Mouse (Mus musculus) CH12.LX (cell line): ENCODE data around the gene Mllt10. TPM values are rescaled to one million over a fixed set of nuclear protein-coding genes. Genes with fewer than 3 reads are reported as not detected.

Source experiments
- DNase-seq: peaks from one replicate; pipeline ENCODE4 v3.0.0-alpha.2; 2013; ENCODE audit errors: extremely low read depth
- H3K27ac ChIP-seq: 2 replicates; pipeline ENCODE4 v1.5.1; 2012; ENCODE audit warnings: low read depth, mild to moderate bottlenecking, control low read depth, moderate library complexity; ENCODE audit not compliant: insufficient read depth
- H3K27me3 ChIP-seq: replicated peaks from 2 replicates; pipeline ENCODE3; 2012; ENCODE audit warnings: inconsistent platforms
- H3K36me3 ChIP-seq, 2 experiments: replicated peaks in 1 of 2; 2 replicates each; pipeline versions ENCODE3 to v1.6.1; 2012; ENCODE audit warnings: inconsistent platforms in 1 of 2, low read length in 1 of 2, mild to moderate bottlenecking in 1 of 2, mixed read lengths in 1 of 2, moderate library complexity in 1 of 2; ENCODE audit not compliant: control insufficient read depth in 1 of 2, insufficient read depth in 1 of 2
- H3K4me1 ChIP-seq, 2 experiments: 2 replicates each; pipeline ENCODE4 v1.6.1; 2012; ENCODE audit warnings: inconsistent platforms in 1 of 2, moderate library complexity in 1 of 2; ENCODE audit not compliant: insufficient read depth in 2 of 2, control insufficient read depth in 1 of 2
- H3K4me2 ChIP-seq: 2 replicates; pipeline ENCODE4 v1.6.1; 2012; ENCODE audit warnings: low read depth, mild to moderate bottlenecking, control low read depth; ENCODE audit not compliant: poor library complexity, insufficient read depth, severe bottlenecking
- H3K4me3 ChIP-seq, 3 experiments: fragments of 150-350 bp in 1 of 3; sonication (generic) in 1 of 3; replicated peaks in 1 of 3; 2 replicates each; pipeline versions ENCODE3 to v1.5.1; 2011 to 2012; ENCODE audit warnings: low read depth in 2 of 3, low read length in 2 of 3, mild to moderate bottlenecking in 2 of 3, moderate library complexity in 2 of 3, control low read depth in 1 of 3, improper control_type of control experiment in 1 of 3, inconsistent platforms in 1 of 3, mixed read lengths in 1 of 3; ENCODE audit not compliant: poor library complexity in 1 of 3
- H3K79me2 ChIP-seq: replicated peaks from 2 replicates; pipeline ENCODE4 v1.6.1; 2012; ENCODE audit warnings: mild to moderate bottlenecking, moderate library complexity; ENCODE audit not compliant: control insufficient read depth, poor library complexity, insufficient read depth, severe bottlenecking; ENCODE audit errors: extremely low read depth
- H3K9ac ChIP-seq: 2 replicates; pipeline ENCODE4 v1.6.1; 2012; ENCODE audit warnings: low read depth, mild to moderate bottlenecking, control low read depth, moderate library complexity; ENCODE audit not compliant: insufficient read depth
- H3K9me3 ChIP-seq: replicated peaks from 2 replicates; pipeline ENCODE3; 2012; ENCODE audit warnings: low read length, inconsistent platforms, mixed read lengths
- BHLHE40 ChIP-seq: IDR thresholded peaks from 2 replicates; pipeline ENCODE4 v1.6.1; 2011; ENCODE audit warnings: mild to moderate bottlenecking, low read depth, low read length, improper control_type of control experiment
- CHD1 ChIP-seq: IDR thresholded peaks from 2 replicates; pipeline ENCODE4 v1.6.1; 2012; ENCODE audit warnings: low read depth, low read length, improper control_type of control experiment, inconsistent platforms
- CHD2 ChIP-seq: IDR thresholded peaks from 2 replicates; pipeline ENCODE4 v1.6.1; 2011; ENCODE audit warnings: low read length, improper control_type of control experiment
- CTCF ChIP-seq, 2 experiments: IDR thresholded peaks in 1 of 2; conservative IDR thresholded peaks in 1 of 2; 2 replicates each; pipeline ENCODE4 v1.5.1; 2011 to 2012; ENCODE audit warnings: low read depth in 2 of 2, low read length in 2 of 2, improper control_type of control experiment in 1 of 2, inconsistent platforms in 1 of 2, mild to moderate bottlenecking in 1 of 2, moderate library complexity in 1 of 2
- E2F4 ChIP-seq: IDR thresholded peaks from 2 replicates; pipeline ENCODE4 v1.6.1; 2011; ENCODE audit warnings: low read depth, low read length, improper control_type of control experiment; ENCODE audit not compliant: insufficient replicate concordance
- ELF1 ChIP-seq: IDR thresholded peaks from 2 replicates; pipeline ENCODE4 v1.6.1; 2014; ENCODE audit warnings: low read depth, mild to moderate bottlenecking, inconsistent platforms, low read length, improper control_type of control experiment
- ETS1 ChIP-seq: conservative IDR thresholded peaks from 2 replicates; pipeline ENCODE4 v1.6.1; 2012; ENCODE audit warnings: low read depth, mild to moderate bottlenecking, inconsistent platforms, low read length, improper control_type of control experiment, moderate library complexity
- GABPA ChIP-seq: IDR thresholded peaks from 2 replicates; pipeline ENCODE4 v1.6.1; 2012; ENCODE audit warnings: low read depth, low read length, improper control_type of control experiment, inconsistent platforms; ENCODE audit not compliant: insufficient replicate concordance
- JUN ChIP-seq: IDR thresholded peaks from 2 replicates; pipeline ENCODE4 v1.6.1; 2011; ENCODE audit warnings: low read depth, mild to moderate bottlenecking, low read length, improper control_type of control experiment, moderate library complexity; ENCODE audit not compliant: insufficient read depth
- KAT2A ChIP-seq: IDR thresholded peaks from 2 replicates; pipeline ENCODE4 v1.6.1; 2012; ENCODE audit warnings: low read length, improper control_type of control experiment, inconsistent platforms; ENCODE audit not compliant: insufficient replicate concordance
- MAFK ChIP-seq: IDR thresholded peaks from 2 replicates; pipeline ENCODE4 v1.6.1; 2011; ENCODE audit warnings: low read length, improper control_type of control experiment; ENCODE audit not compliant: insufficient replicate concordance
- MAX ChIP-seq: IDR thresholded peaks from 2 replicates; pipeline ENCODE4 v1.6.1; 2011; ENCODE audit warnings: low read length, improper control_type of control experiment
- MXI1 ChIP-seq: IDR thresholded peaks from 2 replicates; pipeline ENCODE4 v1.6.1; 2011; ENCODE audit warnings: mild to moderate bottlenecking, low read depth, low read length, improper control_type of control experiment
- NRF1 ChIP-seq: IDR thresholded peaks from 2 replicates; pipeline ENCODE4 v1.6.1; 2014; ENCODE audit warnings: low read depth, mild to moderate bottlenecking, inconsistent platforms, low read length, improper control_type of control experiment, moderate library complexity
- PAX5 ChIP-seq: IDR thresholded peaks from 2 replicates; pipeline ENCODE4 v1.6.1; 2012; ENCODE audit warnings: low read length, inconsistent platforms, mixed read lengths
- POLR2AphosphoS2 ChIP-seq: IDR thresholded peaks from 2 replicates; pipeline ENCODE4 v1.6.1; 2011; ENCODE audit warnings: low read depth, low read length, improper control_type of control experiment
- RAD21 ChIP-seq: IDR thresholded peaks from 2 replicates; pipeline ENCODE4 v1.6.1; 2011; ENCODE audit warnings: low read depth, mild to moderate bottlenecking, low read length, improper control_type of control experiment, moderate library complexity
- SMC3 ChIP-seq: IDR thresholded peaks from 2 replicates; pipeline ENCODE4 v1.6.1; 2011; ENCODE audit warnings: low read depth, low read length, improper control_type of control experiment
- ZKSCAN1 ChIP-seq: IDR thresholded peaks from 2 replicates; pipeline ENCODE4 v1.6.1; 2012; ENCODE audit warnings: low read depth, inconsistent platforms, low read length, improper control_type of control experiment, borderline replicate concordance
- ZMIZ1 ChIP-seq: IDR thresholded peaks from 2 replicates; pipeline ENCODE4 v1.6.1; 2012; ENCODE audit warnings: low read depth, mild to moderate bottlenecking, inconsistent platforms, low read length, improper control_type of control experiment
- ZNF384 ChIP-seq: IDR thresholded peaks from 2 replicates; pipeline ENCODE4 v1.6.1; 2012; ENCODE audit warnings: low read depth, low read length, improper control_type of control experiment, inconsistent platforms
- dilution Hi-C: fragments of 300-500 bp; cut with MboI; formaldehyde crosslinking; loops from 2 replicates; pipeline ENCODE4 v1.14.3; 2020; ENCODE audit warnings: low sequenced_read_pairs; ENCODE audit not compliant: extremely low pct_unique_long_range_greater_than_20kb, extremely low pct_ligation_motif_present
- in situ Hi-C: fragments of 300-500 bp; cut with MboI; formaldehyde crosslinking; loops from 3 replicates; pipeline ENCODE4 v1.14.3; 2019; ENCODE audit warnings: low sequenced_read_pairs, low pct_ligation_motif_present, low pct_unique_long_range_greater_than_20kb, mixed read lengths
- polyA plus RNA-seq: library from polyadenylated mRNA; unstranded; fragments of >175 nt; gene quantifications from 2 replicates; pipeline ENCODE4 v1.2.1, GENCODE M21; 2012; ENCODE audit warnings: low read depth; ENCODE audit not compliant: insufficient read length
- total RNA-seq, 2 experiments: library from RNA; depleted of rRNA; stranded (reverse); fragments of 300-350 nt in 1 of 2; fragments of >200 nt in 1 of 2; gene quantifications; 2 replicates each; pipeline ENCODE4 v1.2.3; 2012 to 2014

Mllt10 gene
- total and polyA plus RNA-seq, 3 experiments, result 22.0 to 39.2 (median 27.2) TPM

- dilution Hi-C loops, result no loop called here
- no peak overlapping the region for H3K4me2 ChIP-seq
- no peaks in the 10 kb centered on the region for H3K79me2 ChIP-seq
- TF ChIP-seq POLR2AphosphoS2 (no peak), ELF1 (no peak), SMC3 (no peak), ZNF384 (no peak), ZKSCAN1 (no peak), ZMIZ1 (no peak), GABPA (no peak)
- no peak overlapping the region for H3K27ac ChIP-seq
- in situ Hi-C loops, result no loop called here
- no peaks in the 10 kb centered on the region for H3K9me3 ChIP-seq
- H3K27me3 ChIP-seq, result no peaks in the 10 kb centered on the region
- peaks cover 8 to 35% of the 10 kb centered on the region in 2 experiments for H3K4me1 ChIP-seq
- no peak for DNase-seq
- no peak overlapping the region for H3K4me3 ChIP-seq
- H3K36me3 ChIP-seq, result peaks cover 48 to 83% of the 10 kb centered on the region in 2 experiments
- no peak overlapping the region for H3K9ac ChIP-seq
Measured at GRCm38 (mm10) chr2:18217867-18218266, 162.8 kb downstream of the Mllt10 start.

GRCm38 (mm10) chr2:18218500-18218899, 163.5 kb downstream of the Mllt10 start:
- H3K79me2 ChIP-seq, result no peaks in the 10 kb centered on the region
- peaks cover 8 to 29% of the 10 kb centered on the region in 2 experiments for H3K4me1 ChIP-seq
- no peak overlapping the region for H3K4me2 ChIP-seq
- in situ Hi-C loops (no loop called here), dilution Hi-C loops (no loop called here)
- no peaks in the 10 kb centered on the region for H3K9me3 ChIP-seq
- no peak overlapping the region for H3K9ac ChIP-seq
- no peak for DNase-seq
- H3K4me3 ChIP-seq, result no peak overlapping the region
- H3K27ac ChIP-seq, result no peak overlapping the region
- H3K36me3 ChIP-seq, result peaks cover 43 to 79% of the 10 kb centered on the region in 2 experiments
- TF ChIP-seq RAD21, result no peak
- TF ChIP-seq PAX5, result no peak
- TF ChIP-seq CHD1, result no peak
- TF ChIP-seq BHLHE40, result no peak
- no peak for TF ChIP-seq GABPA
- TF ChIP-seq MAX, result no peak
- no peak for TF ChIP-seq NRF1
- TF ChIP-seq POLR2AphosphoS2, result no peak
- TF ChIP-seq KAT2A, result no peak
- no peak for TF ChIP-seq ZNF384
- TF ChIP-seq CTCF (conservative IDR thresholded peaks at IDR 0.05 in 1 of 2, IDR thresholded peaks at IDR 0.05 in 1 of 2; ENCODE audit: low read depth in 2 of 2, low read length in 2 of 2), result no peak
- TF ChIP-seq E2F4, result no peak
- TF ChIP-seq MAFK, result no peak
- TF ChIP-seq SMC3, result no peak
- no peak for TF ChIP-seq ZMIZ1
- no peak for TF ChIP-seq ETS1
- no peak for TF ChIP-seq CHD2
- TF ChIP-seq MXI1, result no peak
- no peak for TF ChIP-seq JUN
- H3K27me3 ChIP-seq, result no peaks in the 10 kb centered on the region
